Mouse (Mus musculus) heart, embryonic 12.5 days (tissue): Measurements from ENCODE around the gene Ica1. TPM values are rescaled to one million over a fixed set of nuclear protein-coding genes. Genes with fewer than 3 reads are reported as not detected.

Source experiments
- ATAC-seq: fragments of 200-750 bp; cut with Nextera tagmentation; 2 replicates; pipeline ENCODE4 v1.8.0; 2017; ENCODE audit warnings: moderate TSS enrichment, moderate library complexity; ENCODE audit not compliant: insufficient number of reproducible peaks, low FRiP score
- H3K27ac ChIP-seq: fragments of 300-500 bp; sonication (generic); 2 replicates; pipeline ENCODE4 v1.5.1; 2016; ENCODE audit warnings: mild to moderate bottlenecking, moderate library complexity; ENCODE audit not compliant: poor library complexity, severe bottlenecking
- H3K27me3 ChIP-seq: fragments of 300-500 bp; sonication (generic); replicated peaks from 2 replicates; pipeline ENCODE4 v1.6.1; 2016; ENCODE audit warnings: mild to moderate bottlenecking, moderate library complexity
- H3K36me3 ChIP-seq: fragments of 300-500 bp; sonication (generic); 2 replicates; pipeline ENCODE4 v1.6.1; 2016; ENCODE audit warnings: mild to moderate bottlenecking, moderate library complexity
- H3K4me1 ChIP-seq: fragments of 300-500 bp; sonication (generic); replicated peaks from 2 replicates; pipeline ENCODE4 v1.6.1; 2016; ENCODE audit warnings: mild to moderate bottlenecking
- H3K4me2 ChIP-seq: fragments of 300-500 bp; sonication (generic); 2 replicates; pipeline ENCODE4 v1.6.1; 2016; ENCODE audit warnings: mild to moderate bottlenecking, moderate library complexity
- H3K4me3 ChIP-seq: fragments of 300-500 bp; sonication (generic); 2 replicates; pipeline ENCODE4 v1.5.1; 2016; ENCODE audit warnings: mild to moderate bottlenecking
- H3K9ac ChIP-seq: fragments of 300-500 bp; sonication (generic); 2 replicates; pipeline ENCODE4 v1.6.1; 2016; ENCODE audit warnings: mild to moderate bottlenecking, moderate library complexity
- H3K9me3 ChIP-seq: fragments of 300-500 bp; sonication (generic); replicated peaks from 2 replicates; pipeline ENCODE4 v1.6.1; 2016; ENCODE audit warnings: mild to moderate bottlenecking, moderate library complexity
- WGBS: fragments of 180-500 bp; shearing (Covaris S2); methylation state at CpG from one replicate; pipeline ENCODE4 v1.1.7; 2016; 5-methylcytosine and 5-hydroxymethylcytosine counted together
- polyA plus RNA-seq: library from polyadenylated mRNA; unstranded; fragments of >200 nt; fragmentation: Nextera tagmentation; extraction: Ambion mirVana; gene quantifications from 2 replicates; pipeline ENCODE4 v1.2.1, GENCODE M21; 2016

Gene Ica1
- polyA plus RNA-seq, 1 experiment from 2014 or later = 30.5 TPM

- Histone ChIP-seq H3K4me3 (no peak overlapping the region), H3K27me3 (no peaks in the 10 kb centered on the region), H3K4me2 (no peak overlapping the region), H3K9ac (no peak overlapping the region), H3K9me3 (no peaks in the 10 kb centered on the region), H3K36me3 (peaks cover 4% of the 10 kb centered on the region; the same call in 1 of the 2 replicates), H3K27ac (no peak overlapping the region), H3K4me1 (no peaks in the 10 kb centered on the region)
- WGBS = 85% methylated on average over 1 of the region's 1 CpGs
- ATAC-seq = no peak
Measured at GRCm38 (mm10) chr6:8725610-8726009, 52.7 kb downstream of the Ica1 start.

- H3K4me1 ChIP-seq = no peaks in the 10 kb centered on the region
- no peak overlapping the region for H3K9ac ChIP-seq
- WGBS = 84% methylated on average over 2 of the region's 2 CpGs
- H3K4me2 ChIP-seq = no peak overlapping the region
- no peak overlapping the region for H3K4me3 ChIP-seq
- ATAC-seq = no peak
- no peaks in the 10 kb centered on the region for H3K36me3 ChIP-seq
- H3K27me3 ChIP-seq = no peaks in the 10 kb centered on the region
- H3K9me3 ChIP-seq = no peaks in the 10 kb centered on the region
- no peak overlapping the region for H3K27ac ChIP-seq
Measured at GRCm38 (mm10) chr6:8719692-8720091, 58.6 kb downstream of the Ica1 start.

GRCm38 (mm10) chr6:8717967-8718366 lies 60.3 kb downstream of the Ica1 start:
- no peaks in the 10 kb centered on the region for H3K4me1 ChIP-seq
- H3K27me3 ChIP-seq = no peaks in the 10 kb centered on the region
- no peaks in the 10 kb centered on the region for H3K36me3 ChIP-seq
- H3K4me3 ChIP-seq = no peak overlapping the region
- ATAC-seq = no peak
- no peak overlapping the region for H3K9ac ChIP-seq
- no peak overlapping the region for H3K4me2 ChIP-seq
- H3K27ac ChIP-seq = no peak overlapping the region
- WGBS = 83% methylated on average over 7 of the region's 7 CpGs
- no peaks in the 10 kb centered on the region for H3K9me3 ChIP-seq

GRCm38 (mm10) chr6:8716539-8716938 lies 61.7 kb downstream of the Ica1 start:
- Histone ChIP-seq H3K36me3 (no peaks in the 10 kb centered on the region), H3K9ac (no peak overlapping the region), H3K4me1 (no peaks in the 10 kb centered on the region), H3K4me2 (no peak overlapping the region), H3K4me3 (no peak overlapping the region), H3K27ac (no peak overlapping the region), H3K9me3 (no peaks in the 10 kb centered on the region), H3K27me3 (no peaks in the 10 kb centered on the region)
- WGBS = 83% methylated on average over 2 of the region's 2 CpGs
- ATAC-seq = no peak

- no peaks in the 10 kb centered on the region for H3K36me3 ChIP-seq
- H3K27ac ChIP-seq = no peak overlapping the region
- no peaks in the 10 kb centered on the region for H3K9me3 ChIP-seq
- H3K4me2 ChIP-seq = no peak overlapping the region
- no peak overlapping the region for H3K9ac ChIP-seq
- ATAC-seq = no peak
- 75% methylated on average over 5 of the region's 5 CpGs for WGBS
- H3K4me3 ChIP-seq = no peak overlapping the region
- H3K27me3 ChIP-seq = no peaks in the 10 kb centered on the region
- H3K4me1 ChIP-seq = no peaks in the 10 kb centered on the region
Measured at GRCm38 (mm10) chr6:8711246-8711645, 67.0 kb downstream of the Ica1 start.

- Histone ChIP-seq H3K36me3 (no peaks in the 10 kb centered on the region), H3K9me3 (no peaks in the 10 kb centered on the region), H3K9ac (no peak overlapping the region), H3K27me3 (no peaks in the 10 kb centered on the region), H3K4me1 (peaks cover 9% of the 10 kb centered on the region), H3K27ac (no peak overlapping the region), H3K4me2 (no peak overlapping the region), H3K4me3 (no peak overlapping the region)
- ATAC-seq = no peak
- 79% methylated on average over 12 of the region's 12 CpGs for WGBS
Measured at GRCm38 (mm10) chr6:8694636-8695514, 83.4 kb downstream of the Ica1 start.

GRCm38 (mm10) chr6:8693926-8694635 lies 84.2 kb downstream of the Ica1 start:
- no peak overlapping the region for H3K9ac ChIP-seq
- H3K27ac ChIP-seq = no peak overlapping the region
- 42% methylated on average over 10 of the region's 10 CpGs for WGBS
- H3K27me3 ChIP-seq = no peaks in the 10 kb centered on the region
- peaks cover 9% of the 10 kb centered on the region for H3K4me1 ChIP-seq
- H3K9me3 ChIP-seq = no peaks in the 10 kb centered on the region
- no peak for ATAC-seq
- H3K36me3 ChIP-seq = no peaks in the 10 kb centered on the region
- H3K4me2 ChIP-seq = no peak overlapping the region
- no peak overlapping the region for H3K4me3 ChIP-seq

- no peak for ATAC-seq
- H3K27ac ChIP-seq = no peak overlapping the region
Measured at GRCm38 (mm10) chr6:8693141-8693881, 85.0 kb downstream of the Ica1 start.

GRCm38 (mm10) chr6:8691199-8691975 lies 86.9 kb downstream of the Ica1 start:
- Histone ChIP-seq H3K36me3 (no peaks in the 10 kb centered on the region), H3K27ac (no peak overlapping the region), H3K9me3 (no peaks in the 10 kb centered on the region), H3K4me2 (no peak overlapping the region), H3K27me3 (no peaks in the 10 kb centered on the region), H3K4me1 (peaks cover 9% of the 10 kb centered on the region), H3K9ac (no peak overlapping the region), H3K4me3 (no peak overlapping the region)
- no peak for ATAC-seq
- WGBS = 71% methylated on average over 2 of the region's 2 CpGs

More at GRCm38 (mm10) chr6:8693141-8693881, 85.0 kb downstream of the Ica1 start:
- no peak overlapping the region for H3K4me3 ChIP-seq
- no peak overlapping the region for H3K4me2 ChIP-seq
- no peaks in the 10 kb centered on the region for H3K36me3 ChIP-seq
- peaks cover 9% of the 10 kb centered on the region for H3K4me1 ChIP-seq
- H3K9me3 ChIP-seq = no peaks in the 10 kb centered on the region
- H3K9ac ChIP-seq = no peak overlapping the region; the same call in 1 of the 2 replicates
- 63% methylated on average over 11 of the region's 11 CpGs for WGBS
- H3K27me3 ChIP-seq = no peaks in the 10 kb centered on the region

- no peak overlapping the region for H3K4me2 ChIP-seq
- 52% methylated on average over 3 of the region's 3 CpGs for WGBS
- no peaks in the 10 kb centered on the region for H3K27me3 ChIP-seq
- ATAC-seq = no peak
- H3K4me1 ChIP-seq = peaks cover 9% of the 10 kb centered on the region
- H3K4me3 ChIP-seq = no peak overlapping the region
- no peaks in the 10 kb centered on the region for H3K9me3 ChIP-seq
- H3K9ac ChIP-seq = no peak overlapping the region
- no peaks in the 10 kb centered on the region for H3K36me3 ChIP-seq
- H3K27ac ChIP-seq = no peak overlapping the region
Measured at GRCm38 (mm10) chr6:8690441-8690840, 87.8 kb downstream of the Ica1 start.
